Mouse (Mus musculus): ENCODE results near the gene Fibp. TPM values are rescaled to one million over a fixed set of nuclear protein-coding genes. Genes with fewer than 3 reads are reported as not detected.

The Fibp gene
- polyA plus RNA-seq, 1 experiment, result 53.1 TPM

DNA sequence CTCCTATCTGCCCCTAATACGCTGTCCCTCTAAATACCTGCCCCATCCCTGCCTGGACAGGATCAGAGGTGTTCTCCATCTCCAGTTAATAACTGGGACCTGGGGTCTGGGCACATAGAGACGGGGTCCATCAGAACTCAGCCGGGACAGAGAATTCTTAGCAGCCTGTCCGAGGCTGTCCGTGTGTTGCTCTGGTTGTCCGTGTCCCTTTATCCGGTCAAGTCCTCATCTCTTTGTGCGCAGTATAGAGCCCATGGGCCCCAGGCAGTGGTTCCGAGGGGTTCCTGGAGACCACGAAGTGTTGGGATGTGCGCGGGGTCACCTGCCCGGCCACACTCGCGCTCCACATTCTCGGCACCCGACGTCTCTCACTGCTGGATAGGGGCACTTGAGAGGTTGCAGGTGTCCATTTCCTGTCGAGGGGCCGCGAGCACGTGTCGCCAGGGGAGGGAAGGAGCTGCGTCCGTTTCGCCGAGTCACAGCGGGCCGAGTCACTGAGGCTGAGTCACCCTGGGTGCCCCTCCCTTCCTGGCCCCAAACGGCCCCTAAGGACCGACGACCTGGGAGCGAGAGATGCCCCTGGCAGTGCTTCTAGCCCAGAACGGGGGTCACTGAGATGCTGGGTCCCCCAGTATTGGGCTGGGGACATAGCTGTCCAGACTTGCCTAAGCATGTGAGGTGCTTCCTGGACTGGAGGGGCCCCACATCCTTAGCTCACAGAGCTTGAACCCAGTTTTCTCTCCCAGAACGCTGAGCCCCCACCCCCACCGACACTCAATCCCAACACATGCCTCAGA, 11.9 kb upstream of the Fibp start:
- no peak for TF ChIP-seq CTCF (IDR thresholded peaks at IDR 0.05; ENCODE audit: borderline replicate concordance, insufficient read depth, low read length)
- peak; percentile 59; the same call in 1 of the 2 replicates for TF ChIP-seq POLR2A (IDR thresholded peaks at IDR 0.05; ENCODE audit: low read depth, low read length)
- H3K4me1 ChIP-seq (ENCODE audit: control insufficient read depth, insufficient read depth, low read length), result peaks cover 19% of the 10 kb centered on the region
- H3K27ac ChIP-seq (ENCODE audit: insufficient read depth, low read length), result peak overlapping the region; percentile 32; the same call in 1 of the 2 replicates
- peak overlapping the region; percentile 65 for H3K4me3 ChIP-seq (ENCODE audit: insufficient read depth, low read length)

DNA sequence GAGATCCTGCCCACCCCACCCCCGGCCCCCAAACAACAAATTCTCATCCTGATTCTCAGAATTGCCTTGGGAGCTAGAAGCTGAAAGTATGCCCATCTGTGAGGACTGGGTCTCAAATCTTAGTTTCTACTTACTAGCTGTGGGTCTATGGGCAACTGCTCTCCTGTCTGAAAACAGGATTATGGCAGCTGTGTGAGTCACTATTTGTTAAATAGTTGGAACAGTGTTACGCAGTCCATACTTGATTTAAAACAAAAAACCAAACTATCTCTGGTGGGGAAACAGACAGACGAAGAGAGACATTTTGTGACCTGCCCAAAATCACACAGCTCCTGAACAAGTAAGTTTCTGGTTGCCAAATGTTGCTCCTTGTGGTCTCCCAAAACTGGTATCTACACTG, 10.7 kb upstream of the Fibp start:
- peaks cover 13% of the 10 kb centered on the region for H3K4me1 ChIP-seq (ENCODE audit: control insufficient read depth, insufficient read depth, low read length)
- TF ChIP-seq POLR2A (IDR thresholded peaks at IDR 0.05; ENCODE audit: low read depth, low read length) (no peak), CTCF (IDR thresholded peaks at IDR 0.05; ENCODE audit: borderline replicate concordance, insufficient read depth, low read length) (no peak)
- peak overlapping the region; percentile 65; the same call in 1 of the 2 replicates for H3K4me3 ChIP-seq (ENCODE audit: insufficient read depth, low read length)
- peak overlapping the region; percentile 34; the same call in 1 of the 2 replicates for H3K27ac ChIP-seq (ENCODE audit: insufficient read depth, low read length)

DNA sequence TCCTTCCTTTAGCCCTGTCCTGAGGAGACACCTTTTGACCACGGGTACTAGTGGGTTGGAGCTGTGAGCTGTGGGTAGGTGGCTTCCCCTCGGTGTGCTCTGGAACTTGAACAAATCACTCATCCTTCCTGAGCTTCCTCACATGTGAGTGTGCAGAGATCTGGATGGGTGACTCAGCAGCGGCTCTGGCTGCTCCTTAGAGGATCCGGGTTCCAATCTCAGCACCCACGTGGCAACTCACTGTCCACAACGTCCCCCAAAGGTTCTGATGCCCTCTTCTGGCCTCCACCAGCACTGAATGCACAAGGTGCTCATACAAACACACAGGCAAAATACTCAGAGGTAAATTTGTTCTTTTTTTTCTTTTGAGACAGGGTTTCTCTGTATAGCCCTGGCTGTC, 8.6 kb upstream of the Fibp start:
- TF ChIP-seq CTCF (IDR thresholded peaks at IDR 0.05; ENCODE audit: borderline replicate concordance, insufficient read depth, low read length) (no peak), POLR2A (IDR thresholded peaks at IDR 0.05; ENCODE audit: low read depth, low read length) (no peak)
- peaks cover 11% of the 10 kb centered on the region; the same call in 1 of the 2 replicates for H3K4me1 ChIP-seq (ENCODE audit: control insufficient read depth, insufficient read depth, low read length)
- no peak overlapping the region for H3K4me3 ChIP-seq (ENCODE audit: insufficient read depth, low read length)
- no peak overlapping the region for H3K27ac ChIP-seq (ENCODE audit: insufficient read depth, low read length)

DNA sequence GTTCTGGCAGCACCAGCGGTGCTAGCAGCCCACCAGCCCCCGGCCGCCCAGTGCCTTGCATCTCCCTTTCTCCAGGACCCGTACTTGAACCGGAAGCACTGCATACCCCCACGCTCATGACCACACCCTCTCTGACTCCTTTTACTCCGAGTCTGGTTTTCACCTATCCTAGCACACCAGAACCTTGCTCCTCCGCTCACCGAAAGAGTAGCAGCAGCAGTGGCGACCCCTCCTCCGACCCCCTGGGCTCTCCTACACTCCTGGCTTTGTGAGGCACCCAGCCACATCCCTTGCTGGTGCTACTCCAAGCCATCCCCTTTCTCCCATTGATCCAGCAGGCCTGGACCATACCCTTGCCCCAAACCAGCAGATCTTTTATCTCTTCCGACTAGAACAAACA, 5.4 kb upstream of the Fibp start:
- TF ChIP-seq CTCF (IDR thresholded peaks at IDR 0.05; ENCODE audit: borderline replicate concordance, insufficient read depth, low read length) (no peak), POLR2A (IDR thresholded peaks at IDR 0.05; ENCODE audit: low read depth, low read length) (no peak)

DNA sequence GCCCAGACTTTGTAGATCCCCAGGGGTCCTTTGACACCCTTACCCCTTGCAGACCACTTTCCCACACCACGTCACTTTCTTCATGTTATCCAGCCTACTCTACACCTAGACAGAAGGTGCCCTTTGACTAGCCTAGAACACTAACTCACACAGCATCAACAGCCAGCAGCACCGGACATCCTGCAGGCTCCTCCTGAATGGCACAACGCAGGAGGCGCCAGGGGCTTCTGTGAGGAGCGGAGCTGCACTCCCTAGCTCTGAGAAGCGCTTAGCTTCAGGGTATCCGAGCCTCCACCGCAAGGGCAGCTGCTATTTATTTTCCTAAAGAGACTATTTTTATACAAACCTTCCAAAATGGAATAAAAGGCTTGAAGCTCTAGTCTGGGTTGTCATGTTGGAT, 4.8 kb upstream of the Fibp start:
- no peak for TF ChIP-seq CTCF (IDR thresholded peaks at IDR 0.05; ENCODE audit: borderline replicate concordance, insufficient read depth, low read length)
- no peak for TF ChIP-seq POLR2A (IDR thresholded peaks at IDR 0.05; ENCODE audit: low read depth, low read length)
- Histone ChIP-seq H3K27ac (ENCODE audit: insufficient read depth, low read length) (no peak overlapping the region), H3K4me3 (ENCODE audit: insufficient read depth, low read length) (peak overlapping the region; percentile 70), H3K4me1 (ENCODE audit: control insufficient read depth, insufficient read depth, low read length) (peaks cover 14% of the 10 kb centered on the region; the same call in 1 of the 2 replicates)

More for the DNA sequence above, 5.4 kb upstream of the Fibp start:
- H3K4me1 ChIP-seq (ENCODE audit: control insufficient read depth, insufficient read depth, low read length), result peaks cover 15% of the 10 kb centered on the region; the same call in 1 of the 2 replicates
- peak overlapping the region; percentile 70; the same call in 1 of the 2 replicates for H3K4me3 ChIP-seq (ENCODE audit: insufficient read depth, low read length)
- no peak overlapping the region for H3K27ac ChIP-seq (ENCODE audit: insufficient read depth, low read length)

DNA sequence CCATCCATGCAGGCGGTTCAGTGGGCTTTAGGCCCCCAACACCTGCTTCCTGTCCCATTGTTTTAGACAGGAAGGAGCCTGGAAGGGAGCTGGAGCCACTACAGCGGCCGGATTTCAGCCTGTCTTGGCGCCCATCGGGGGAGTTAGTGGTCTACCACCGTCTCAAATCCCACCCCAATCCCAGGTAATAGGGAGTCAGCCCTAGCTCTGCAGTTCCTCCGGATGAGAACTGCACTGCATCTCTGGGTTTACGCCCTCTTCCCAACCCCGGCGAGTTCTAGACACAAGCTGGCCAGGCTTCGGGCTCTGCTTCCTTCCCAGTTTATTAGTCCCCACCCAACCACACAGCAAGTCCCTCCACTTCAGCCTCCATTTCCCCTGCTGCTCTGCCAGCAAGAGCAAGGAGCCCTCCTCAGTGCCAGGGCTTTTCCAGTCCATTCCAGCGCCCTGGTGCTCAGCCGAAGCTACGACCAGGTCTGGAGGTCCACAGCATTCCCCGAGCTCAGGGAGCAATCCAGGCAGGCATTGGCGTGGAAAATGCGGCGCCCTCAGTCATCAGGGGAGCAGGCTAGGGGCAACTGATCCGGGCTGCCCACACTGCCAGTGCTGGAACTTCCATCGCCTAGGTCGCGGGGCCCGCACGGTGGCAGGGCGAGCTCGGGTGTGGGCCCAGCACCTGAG, 4.0 kb upstream of the Fibp start:
- peaks cover 16% of the 10 kb centered on the region; the same call in 1 of the 2 replicates for H3K4me1 ChIP-seq (ENCODE audit: control insufficient read depth, insufficient read depth, low read length)
- peak overlapping the region; percentile 70 for H3K4me3 ChIP-seq (ENCODE audit: insufficient read depth, low read length)
- TF ChIP-seq POLR2A (IDR thresholded peaks at IDR 0.05; ENCODE audit: low read depth, low read length) (peak; percentile 1; the same call in 1 of the 2 replicates), CTCF (IDR thresholded peaks at IDR 0.05; ENCODE audit: borderline replicate concordance, insufficient read depth, low read length) (no peak)
- peak overlapping the region; percentile 66; the same call in 1 of the 2 replicates for H3K27ac ChIP-seq (ENCODE audit: insufficient read depth, low read length)

DNA sequence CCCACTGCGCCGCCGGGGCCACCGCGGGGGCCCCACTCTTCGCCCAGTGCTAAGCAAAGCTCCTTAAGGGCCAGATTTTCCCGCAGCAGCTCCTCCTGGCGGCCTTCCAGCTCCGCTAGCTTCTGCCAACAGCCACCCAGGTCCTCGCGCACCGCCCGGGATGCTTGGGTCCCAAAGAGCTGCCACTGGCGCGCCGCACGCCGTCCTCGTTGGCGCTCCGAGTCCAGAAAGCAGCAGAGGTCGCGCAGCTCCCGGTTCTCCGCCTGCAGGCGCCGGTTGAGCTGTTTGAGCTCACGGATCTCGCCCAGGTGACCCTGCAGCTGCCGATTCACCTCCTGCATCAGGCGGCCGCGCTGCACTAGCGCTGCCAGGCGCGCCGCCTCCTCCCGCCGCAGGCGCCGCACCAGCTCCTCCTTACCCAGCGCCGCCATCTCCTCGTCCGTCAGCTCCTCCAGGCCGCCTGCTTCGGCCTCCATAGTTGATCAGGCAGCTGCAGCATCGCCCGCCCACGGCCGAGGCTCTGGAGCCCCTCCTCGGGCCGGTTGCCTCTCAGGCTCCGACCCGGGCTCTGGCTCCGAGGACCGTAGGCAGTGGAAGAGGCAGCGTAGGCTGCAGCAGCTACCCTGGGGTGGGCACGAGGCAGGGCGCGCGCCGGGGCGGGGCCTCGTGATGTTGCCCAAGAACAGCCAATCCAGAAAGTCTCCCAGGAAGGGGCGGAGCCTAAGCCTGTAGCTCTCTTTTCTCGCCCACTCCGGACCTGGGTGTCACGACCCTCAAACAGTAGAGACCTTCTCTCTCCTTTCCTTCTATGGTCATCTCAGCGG, 3.3 kb upstream of the Fibp start:
- Histone ChIP-seq H3K27ac (ENCODE audit: insufficient read depth, low read length) (peak overlapping the region; percentile 66), H3K4me3 (ENCODE audit: insufficient read depth, low read length) (peak overlapping the region; percentile 70), H3K4me1 (ENCODE audit: control insufficient read depth, insufficient read depth, low read length) (peaks cover 21% of the 10 kb centered on the region; the same call in 1 of the 2 replicates)
- TF ChIP-seq CTCF (IDR thresholded peaks at IDR 0.05; ENCODE audit: borderline replicate concordance, insufficient read depth, low read length) (no peak), POLR2A (IDR thresholded peaks at IDR 0.05; ENCODE audit: low read depth, low read length) (peak; percentile 95)

DNA sequence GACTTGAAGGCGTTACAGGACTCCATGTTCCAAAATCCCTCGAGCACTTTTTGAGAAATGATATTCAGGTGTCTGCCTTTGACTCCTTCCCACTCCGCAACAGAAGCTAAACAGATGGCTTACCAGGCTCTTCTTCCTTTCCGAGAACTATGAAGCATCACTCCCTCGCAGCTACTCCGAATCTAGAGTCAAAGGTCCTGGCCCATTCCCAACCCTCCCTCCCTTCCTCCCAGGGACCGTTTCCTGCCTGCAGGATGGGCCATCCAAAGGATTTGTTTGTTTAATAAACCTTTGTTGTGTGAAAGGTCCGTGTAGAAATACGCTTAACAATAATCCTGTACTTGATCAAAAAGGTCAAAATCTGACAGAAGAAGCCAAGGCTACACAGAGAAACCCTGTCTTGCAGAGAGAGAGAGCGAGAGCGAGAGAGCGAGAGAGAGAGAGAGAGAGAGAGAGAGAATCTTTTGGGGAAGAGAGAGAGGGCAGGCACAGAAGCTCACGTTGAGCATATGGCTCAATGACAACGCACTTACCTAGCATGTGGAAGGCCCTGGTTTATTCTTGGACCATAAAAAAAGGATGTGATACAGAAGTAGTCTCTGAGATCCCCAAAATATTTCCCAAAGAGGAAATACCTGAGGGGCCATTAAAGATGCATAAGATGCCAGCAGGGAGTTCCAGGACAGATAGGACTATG, 2.5 kb upstream of the Fibp start, which contains the start of gene Ccdc85b:
Gene Ccdc85b, minus strand, starts transcription at position 149 of the 697 bp plus-strand sequence.
- TF ChIP-seq CTCF (IDR thresholded peaks at IDR 0.05; ENCODE audit: borderline replicate concordance, insufficient read depth, low read length) (no peak), POLR2A (IDR thresholded peaks at IDR 0.05; ENCODE audit: low read depth, low read length) (no peak)
- peak within 1 kb of the TSS; percentile 66 for H3K27ac ChIP-seq (ENCODE audit: insufficient read depth, low read length)
- peak within 1 kb of the TSS; percentile 70 for H3K4me3 ChIP-seq (ENCODE audit: insufficient read depth, low read length)
- H3K4me1 ChIP-seq (ENCODE audit: control insufficient read depth, insufficient read depth, low read length), result peaks cover 21% of the 10 kb centered on the region; the same call in 1 of the 2 replicates
